Mouse (Mus musculus): ENCODE results near the gene Ear1. TPM values are rescaled to one million over a fixed set of nuclear protein-coding genes. Genes with fewer than 3 reads are reported as not detected.

The Ear1 gene
- polyA plus RNA-seq, 1 experiment from 2014 or later, result not detected

Other genes with a start within 250 kb of the Ear1 start
- gene Gm8165, start 198.3 kb downstream of the Ear1 start, polyA plus RNA-seq (2016; fragmentation: Nextera tagmentation; extraction: Ambion mirVana), result not detected in 2 replicates
- gene Gm7324, start 177.7 kb downstream of the Ear1 start, polyA plus RNA-seq (2016; fragmentation: Nextera tagmentation; extraction: Ambion mirVana), result 1.1 and 1.8 TPM in 2 replicates
- gene Gm16506, start 148.0 kb downstream of the Ear1 start, polyA plus RNA-seq (2016; fragmentation: Nextera tagmentation; extraction: Ambion mirVana), result not detected in 2 replicates
- gene Gm6526, start 127.7 kb downstream of the Ear1 start, polyA plus RNA-seq (2016; fragmentation: Nextera tagmentation; extraction: Ambion mirVana), result not detected in 2 replicates
- gene Gm8180, start 90.8 kb downstream of the Ear1 start, polyA plus RNA-seq (2016; fragmentation: Nextera tagmentation; extraction: Ambion mirVana), result not detected in 2 replicates
- gene Ear10, start 48.0 kb upstream of the Ear1 start, polyA plus RNA-seq (2016; fragmentation: Nextera tagmentation; extraction: Ambion mirVana), result not detected in 2 replicates
- 4.0 and 4.1 TPM in 2 replicates for gene Gm8113, start 49.9 kb upstream of the Ear1 start, polyA plus RNA-seq (2016; fragmentation: Nextera tagmentation; extraction: Ambion mirVana)
- not detected in 2 replicates for gene Ang5, start 81.6 kb upstream of the Ear1 start, polyA plus RNA-seq (2016; fragmentation: Nextera tagmentation; extraction: Ambion mirVana)
- gene Ang6, start 126.8 kb upstream of the Ear1 start, polyA plus RNA-seq (2016; fragmentation: Nextera tagmentation; extraction: Ambion mirVana), result not detected in 2 replicates
- not detected in 2 replicates for gene Ear2, start 227.1 kb upstream of the Ear1 start, polyA plus RNA-seq (2016; fragmentation: Nextera tagmentation; extraction: Ambion mirVana)
- not detected in 2 replicates for gene Gm3327, start 248.3 kb upstream of the Ear1 start, polyA plus RNA-seq (2016; fragmentation: Nextera tagmentation; extraction: Ambion mirVana)